Mouse (Mus musculus): ENCODE results near the gene Fam160a1. TPM values are rescaled to one million over a fixed set of nuclear protein-coding genes. Genes with fewer than 3 reads are reported as not detected.

Fam160a1 gene
- polyA plus RNA-seq, 1 experiment: 8.9 TPM

GRCm38 (mm10) chr3:85633733-85634132 is 183.4 kb downstream of the Fam160a1 start:
- Histone ChIP-seq H3K79me2 (ENCODE audit: control insufficient read depth, insufficient read depth) (no peaks in the 10 kb centered on the region), H3K36me3 (ENCODE audit: control insufficient read depth, insufficient read depth) (no peaks in the 10 kb centered on the region), H3K4me3 (ENCODE audit: insufficient read depth, poor library complexity, severe bottlenecking) (no peak overlapping the region), H3K27me3 (ENCODE audit: control insufficient read depth, insufficient read depth, insufficient read length) (no peaks in the 10 kb centered on the region), H3K79me3 (ENCODE audit: low read depth) (no peaks in the 10 kb centered on the region), H3ac (ENCODE audit: control insufficient read depth, insufficient read length, low read depth) (no peak overlapping the region)
- TF ChIP-seq CEBPB (IDR thresholded peaks at IDR 0.05; ENCODE audit: low read depth): no peak
- no peak for TF ChIP-seq MYOG (IDR thresholded peaks at IDR 0.05; ENCODE audit: control insufficient read depth, extremely low read depth, insufficient read length)
- TF ChIP-seq USF1 (IDR thresholded peaks at IDR 0.05; ENCODE audit: low read depth): no peak
- no peak for TF ChIP-seq CTCF (IDR thresholded peaks at IDR 0.05; ENCODE audit: control insufficient read depth, insufficient read depth, insufficient read length)
- no peak for TF ChIP-seq FOSL1 (IDR thresholded peaks at IDR 0.05; ENCODE audit: insufficient read depth, low read length, poor library complexity, severe bottlenecking)
- no peak for TF ChIP-seq MAX (IDR thresholded peaks at IDR 0.05)
- TF ChIP-seq MYOD1 (IDR thresholded peaks at IDR 0.05; ENCODE audit: control insufficient read depth, insufficient read length, low read depth): no peak

- Histone ChIP-seq H3K27me3 (ENCODE audit: control insufficient read depth, insufficient read depth, insufficient read length) (no peaks in the 10 kb centered on the region), H3K79me2 (ENCODE audit: control insufficient read depth, insufficient read depth) (no peaks in the 10 kb centered on the region), H3K36me3 (ENCODE audit: control insufficient read depth, insufficient read depth) (no peaks in the 10 kb centered on the region), H3K79me3 (ENCODE audit: low read depth) (no peaks in the 10 kb centered on the region), H3K4me3 (ENCODE audit: insufficient read depth, poor library complexity, severe bottlenecking) (no peak overlapping the region), H3ac (ENCODE audit: control insufficient read depth, insufficient read length, low read depth) (no peak overlapping the region)
- TF ChIP-seq MYOG (IDR thresholded peaks at IDR 0.05; ENCODE audit: control insufficient read depth, extremely low read depth, insufficient read length) (no peak), FOSL1 (IDR thresholded peaks at IDR 0.05; ENCODE audit: insufficient read depth, low read length, poor library complexity, severe bottlenecking) (peak; percentile 15), MYOD1 (IDR thresholded peaks at IDR 0.05; ENCODE audit: control insufficient read depth, insufficient read length, low read depth) (peak; percentile 96)
Observed at GRCm38 (mm10) chr3:85629895-85630510, 187.1 kb downstream of the Fam160a1 start.

- no peak for TF ChIP-seq CEBPB (IDR thresholded peaks at IDR 0.05; ENCODE audit: low read depth)
- no peak for TF ChIP-seq CTCF (IDR thresholded peaks at IDR 0.05; ENCODE audit: control insufficient read depth, insufficient read depth, insufficient read length)
- TF ChIP-seq FOSL1 (IDR thresholded peaks at IDR 0.05; ENCODE audit: insufficient read depth, low read length, poor library complexity, severe bottlenecking): no peak
- TF ChIP-seq MYOG (IDR thresholded peaks at IDR 0.05; ENCODE audit: control insufficient read depth, extremely low read depth, insufficient read length): no peak
- no peak for TF ChIP-seq MAX (IDR thresholded peaks at IDR 0.05)
- no peak for TF ChIP-seq MYOD1 (IDR thresholded peaks at IDR 0.05; ENCODE audit: control insufficient read depth, insufficient read length, low read depth)
- no peak for TF ChIP-seq USF1 (IDR thresholded peaks at IDR 0.05; ENCODE audit: low read depth)
- no peak overlapping the region for H3ac ChIP-seq (ENCODE audit: control insufficient read depth, insufficient read length, low read depth)
- peaks cover 9% of the 10 kb centered on the region for H3K36me3 ChIP-seq (ENCODE audit: control insufficient read depth, insufficient read depth)
- no peak overlapping the region for H3K4me3 ChIP-seq (ENCODE audit: insufficient read depth, poor library complexity, severe bottlenecking)
- no peaks in the 10 kb centered on the region for H3K79me3 ChIP-seq (ENCODE audit: low read depth)
- H3K27me3 ChIP-seq (ENCODE audit: control insufficient read depth, insufficient read depth, insufficient read length): no peaks in the 10 kb centered on the region
- no peaks in the 10 kb centered on the region for H3K79me2 ChIP-seq (ENCODE audit: control insufficient read depth, insufficient read depth)
Observed at GRCm38 (mm10) chr3:85619751-85620150, 197.3 kb downstream of the Fam160a1 start.

GRCm38 (mm10) chr3:85619345-85619744 is 197.7 kb downstream of the Fam160a1 start:
- no peak overlapping the region for H3K4me3 ChIP-seq (ENCODE audit: insufficient read depth, poor library complexity, severe bottlenecking)
- H3ac ChIP-seq (ENCODE audit: control insufficient read depth, insufficient read length, low read depth): no peak overlapping the region
- H3K36me3 ChIP-seq (ENCODE audit: control insufficient read depth, insufficient read depth): peaks cover 9% of the 10 kb centered on the region
- no peak for TF ChIP-seq CTCF (IDR thresholded peaks at IDR 0.05; ENCODE audit: control insufficient read depth, insufficient read depth, insufficient read length)
- no peaks in the 10 kb centered on the region for H3K27me3 ChIP-seq (ENCODE audit: control insufficient read depth, insufficient read depth, insufficient read length)
- H3K79me3 ChIP-seq (ENCODE audit: low read depth): no peaks in the 10 kb centered on the region
- no peaks in the 10 kb centered on the region for H3K79me2 ChIP-seq (ENCODE audit: control insufficient read depth, insufficient read depth)

- Histone ChIP-seq H3K79me3 (ENCODE audit: low read depth) (no peaks in the 10 kb centered on the region), H3K79me2 (ENCODE audit: control insufficient read depth, insufficient read depth) (no peaks in the 10 kb centered on the region), H3K36me3 (ENCODE audit: control insufficient read depth, insufficient read depth) (peaks cover 9% of the 10 kb centered on the region), H3ac (ENCODE audit: control insufficient read depth, insufficient read length, low read depth) (no peak overlapping the region), H3K27me3 (ENCODE audit: control insufficient read depth, insufficient read depth, insufficient read length) (no peaks in the 10 kb centered on the region), H3K4me3 (ENCODE audit: insufficient read depth, poor library complexity, severe bottlenecking) (no peak overlapping the region)
- TF ChIP-seq MAX (IDR thresholded peaks at IDR 0.05): no peak
- no peak for TF ChIP-seq FOSL1 (IDR thresholded peaks at IDR 0.05; ENCODE audit: insufficient read depth, low read length, poor library complexity, severe bottlenecking)
- no peak for TF ChIP-seq MYOD1 (IDR thresholded peaks at IDR 0.05; ENCODE audit: control insufficient read depth, insufficient read length, low read depth)
- no peak for TF ChIP-seq CEBPB (IDR thresholded peaks at IDR 0.05; ENCODE audit: low read depth)
- no peak for TF ChIP-seq CTCF (IDR thresholded peaks at IDR 0.05; ENCODE audit: control insufficient read depth, insufficient read depth, insufficient read length)
- TF ChIP-seq MYOG (IDR thresholded peaks at IDR 0.05; ENCODE audit: control insufficient read depth, extremely low read depth, insufficient read length): no peak
Observed at GRCm38 (mm10) chr3:85618885-85619284, 198.2 kb downstream of the Fam160a1 start.

- peaks cover 9% of the 10 kb centered on the region for H3K36me3 ChIP-seq (ENCODE audit: control insufficient read depth, insufficient read depth)
- TF ChIP-seq CTCF (IDR thresholded peaks at IDR 0.05; ENCODE audit: control insufficient read depth, insufficient read depth, insufficient read length): no peak
- no peak for TF ChIP-seq MAX (IDR thresholded peaks at IDR 0.05)
- H3K4me3 ChIP-seq (ENCODE audit: insufficient read depth, poor library complexity, severe bottlenecking): no peak overlapping the region
- H3K79me2 ChIP-seq (ENCODE audit: control insufficient read depth, insufficient read depth): no peaks in the 10 kb centered on the region
- no peaks in the 10 kb centered on the region for H3K27me3 ChIP-seq (ENCODE audit: control insufficient read depth, insufficient read depth, insufficient read length)
- H3ac ChIP-seq (ENCODE audit: control insufficient read depth, insufficient read length, low read depth): no peak overlapping the region
- H3K79me3 ChIP-seq (ENCODE audit: low read depth): no peaks in the 10 kb centered on the region
Observed at GRCm38 (mm10) chr3:85616389-85616788, 200.7 kb downstream of the Fam160a1 start.

Other genes with a start within 250 kb of the Fam160a1 start
- gene Gatb, start 243.2 kb downstream of the Fam160a1 start, polyA plus RNA-seq (2012; fragmentation: generic; extraction: Trizol): 12.2 TPM
- gene Glt28d2, start 70.2 kb upstream of the Fam160a1 start, polyA plus RNA-seq (2012; fragmentation: generic; extraction: Trizol): 1.4 TPM
- 7.3 TPM for gene Gm37240, start 70.2 kb upstream of the Fam160a1 start, polyA plus RNA-seq (2012; fragmentation: generic; extraction: Trizol)
- 5.7 TPM for gene Sh3d19, start 153.8 kb upstream of the Fam160a1 start, polyA plus RNA-seq (2012; fragmentation: generic; extraction: Trizol)
- 0.04 TPM for gene Prss48, start 185.2 kb upstream of the Fam160a1 start, polyA plus RNA-seq (2012; fragmentation: generic; extraction: Trizol)

Measured in C2C12 (cell line).